Mouse (Mus musculus) fibroblast of lung, adult 2 months (primary cell): ENCODE measurements at regions not wholly inside any gene's neighbourhood (a gene's known extent, or its start where the extent isn't known, plus 50 kb on each side); places are given as distances from the start of the nearest gene placed in this dataset.
"Not testable (repeated sequence)": the region's sequence is repeated elsewhere in the genome, so short reads cannot be mapped to it uniquely, and the experiment has no call there.

Experiments used
- DNase-seq: peaks from one replicate; pipeline ENCODE4 v3.0.0-alpha.2; 2011; ENCODE audit warnings: low read depth

DNA sequence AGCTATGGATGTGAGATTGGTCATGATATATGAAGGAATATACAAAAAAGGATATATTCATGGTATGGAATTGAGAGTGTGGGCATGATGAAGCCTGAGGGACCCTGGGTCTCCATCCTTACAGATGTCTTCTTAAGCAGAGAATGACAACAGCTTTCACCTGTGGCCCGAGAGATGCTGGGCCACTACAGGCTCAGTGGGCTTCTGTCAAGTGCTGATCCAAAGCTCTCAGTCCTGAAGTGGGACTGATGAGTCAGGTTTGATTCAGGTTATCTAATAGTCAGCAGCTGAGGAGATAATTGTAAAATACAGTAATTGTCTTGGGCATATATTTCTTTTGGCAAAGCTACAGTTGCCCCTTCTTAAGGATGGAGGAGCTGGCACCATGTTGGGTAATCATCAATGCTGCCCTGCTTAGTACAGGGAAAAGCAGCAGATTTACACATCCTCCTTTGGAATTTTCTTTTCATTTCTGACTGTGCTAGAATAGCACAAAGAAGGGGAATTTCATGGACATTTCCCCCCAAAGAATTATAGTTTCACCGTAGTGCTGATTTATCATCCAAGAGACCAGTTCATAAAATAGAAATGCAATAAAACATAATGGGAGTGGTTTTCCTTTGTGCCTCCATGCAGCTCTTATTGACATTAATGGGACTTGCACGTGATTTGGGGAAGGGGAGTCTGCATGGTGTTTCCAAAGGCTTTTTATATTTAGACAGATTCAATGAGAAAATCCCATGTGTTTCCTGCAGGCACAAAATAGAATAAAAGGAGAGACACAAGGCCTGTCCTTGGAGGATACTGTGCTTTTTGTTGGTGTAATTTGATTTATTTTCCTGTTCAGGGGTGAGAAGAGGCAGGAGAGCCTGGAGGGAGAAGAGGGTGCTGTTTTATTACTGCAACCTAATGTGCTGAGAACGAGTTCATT lies 452.6 kb upstream of the Nrsn1 start:
- DNase-seq, result no peak

DNA sequence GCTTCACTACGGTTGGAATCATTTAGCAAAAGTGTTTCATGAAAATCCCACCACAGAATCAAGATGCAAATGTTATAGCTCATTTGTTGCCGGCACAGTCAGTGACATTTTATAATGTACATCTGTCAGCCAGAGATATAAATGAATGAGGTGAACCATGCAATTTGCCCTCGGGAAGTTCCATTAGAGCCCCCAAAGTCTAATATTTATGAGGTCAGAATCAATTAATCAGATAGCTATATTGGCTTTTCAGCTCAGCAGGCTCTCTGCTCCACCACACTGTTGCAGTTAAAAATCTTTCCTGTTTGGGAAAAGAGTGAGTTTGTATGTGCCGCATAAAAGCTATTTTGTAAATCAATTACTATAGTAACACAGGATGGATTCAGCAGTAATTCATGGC lies 430.7 kb upstream of the Nrsn1 start:
- DNase-seq, result no peak

DNA sequence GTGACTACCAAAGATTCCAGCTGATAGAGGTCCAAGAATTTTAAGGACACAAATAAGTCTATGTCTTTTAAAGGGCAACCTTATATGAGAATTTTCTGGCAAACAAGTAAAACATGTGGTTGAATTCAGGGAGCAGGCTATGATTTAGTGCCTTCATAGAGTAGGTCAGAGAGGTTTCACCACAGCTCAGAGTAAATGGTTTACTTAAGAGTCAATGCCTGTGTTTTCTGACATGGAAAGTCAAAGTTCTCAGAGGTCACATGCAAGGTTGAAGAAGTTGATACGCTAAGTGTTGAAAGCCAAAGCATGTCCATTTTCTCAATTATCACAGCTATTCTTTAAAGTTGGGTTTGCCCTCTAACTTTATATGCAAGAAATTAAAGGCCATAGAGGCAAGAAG lies 425.7 kb upstream of the Nrsn1 start:
- no peak for DNase-seq

DNA sequence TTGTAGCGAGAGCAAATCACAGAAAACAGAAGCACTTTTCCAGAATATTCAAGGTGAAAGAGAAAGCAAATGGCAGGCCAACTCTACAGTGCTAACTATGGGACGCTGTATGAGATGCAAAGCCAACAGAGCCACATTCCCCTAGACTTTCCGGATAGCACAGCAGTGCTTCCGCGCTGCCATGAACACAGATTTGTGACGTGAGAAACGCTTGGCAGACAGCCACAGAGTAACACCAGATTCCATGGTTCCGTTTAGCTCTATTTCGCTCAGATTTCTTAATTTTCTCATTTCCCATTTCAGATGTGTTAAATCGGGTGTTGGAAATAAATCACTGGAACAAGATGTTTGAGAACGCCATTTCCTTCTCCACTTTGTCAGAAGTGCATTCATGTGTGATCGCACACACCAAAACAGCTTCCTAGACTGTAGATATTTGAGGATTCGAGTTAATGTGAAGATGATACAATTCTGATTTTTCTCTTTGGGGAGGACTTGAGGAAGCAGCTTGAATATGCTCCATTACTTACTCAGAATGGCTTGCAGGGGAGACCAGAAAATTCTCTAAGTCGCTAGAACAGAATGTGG lies 424.8 kb upstream of the Nrsn1 start:
- DNase-seq, result no peak

DNA sequence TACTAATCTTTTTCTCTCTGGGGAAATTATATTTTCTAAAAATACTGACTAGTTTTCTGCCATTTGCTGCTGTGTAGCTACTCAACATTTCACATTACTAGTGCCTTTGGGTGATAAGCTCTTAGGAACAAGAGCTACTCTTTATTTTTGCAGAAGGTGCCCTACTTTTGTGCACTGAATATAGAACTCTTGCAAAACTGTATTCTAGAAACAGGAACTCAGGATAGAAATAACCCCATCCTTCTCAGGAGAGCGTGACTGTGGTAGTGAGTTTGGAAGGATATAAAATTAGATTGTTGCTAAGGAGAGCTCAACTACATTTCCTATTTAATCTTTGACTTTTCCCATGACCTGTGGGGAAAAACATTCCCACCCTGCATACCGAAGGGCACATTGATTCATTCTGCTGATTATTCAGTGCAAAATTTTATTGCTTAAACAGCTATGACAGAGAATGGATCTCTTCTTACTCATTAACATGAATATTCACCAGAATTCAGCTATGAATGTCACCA lies 408.0 kb upstream of the Nrsn1 start:
- DNase-seq, result no peak

DNA sequence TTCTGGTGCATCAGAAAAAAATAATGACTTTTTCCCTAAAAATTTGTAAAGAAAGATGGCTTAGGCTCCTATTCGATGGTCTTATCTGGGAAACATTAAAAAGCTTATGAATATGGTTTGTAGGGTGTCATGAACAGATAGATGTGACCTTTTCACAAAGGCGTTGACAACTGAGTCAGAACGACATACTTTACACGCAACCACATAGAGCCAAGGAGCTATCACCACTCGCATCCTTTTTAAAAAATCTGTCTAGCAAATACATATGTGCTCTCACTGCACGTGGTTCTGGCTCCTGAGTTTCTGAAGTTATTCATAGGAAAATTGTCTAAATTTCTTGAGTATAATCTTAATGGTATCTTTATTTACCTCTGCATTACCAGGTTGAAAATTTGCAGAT lies 404.9 kb upstream of the Nrsn1 start:
- DNase-seq, result no peak

DNA sequence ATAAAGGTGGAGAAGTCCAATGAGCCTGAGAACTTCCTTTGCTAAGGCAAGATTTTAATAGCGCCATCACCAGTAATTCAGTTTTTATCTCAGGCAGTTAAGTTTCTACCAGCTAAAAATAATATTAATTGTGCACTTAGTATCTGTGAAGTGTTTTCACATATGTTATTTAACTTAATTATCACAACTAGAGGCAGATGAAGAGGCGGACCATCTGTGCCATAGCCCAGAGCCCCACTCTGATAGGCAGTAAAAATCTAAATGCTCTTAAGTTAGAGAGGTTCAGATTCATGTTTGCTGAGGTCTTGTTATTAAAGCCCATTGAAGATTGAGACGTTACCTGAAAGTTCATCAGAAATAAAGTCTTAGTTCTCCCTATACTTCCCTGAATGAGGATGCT lies 395.7 kb upstream of the Nrsn1 start:
- no peak for DNase-seq

DNA sequence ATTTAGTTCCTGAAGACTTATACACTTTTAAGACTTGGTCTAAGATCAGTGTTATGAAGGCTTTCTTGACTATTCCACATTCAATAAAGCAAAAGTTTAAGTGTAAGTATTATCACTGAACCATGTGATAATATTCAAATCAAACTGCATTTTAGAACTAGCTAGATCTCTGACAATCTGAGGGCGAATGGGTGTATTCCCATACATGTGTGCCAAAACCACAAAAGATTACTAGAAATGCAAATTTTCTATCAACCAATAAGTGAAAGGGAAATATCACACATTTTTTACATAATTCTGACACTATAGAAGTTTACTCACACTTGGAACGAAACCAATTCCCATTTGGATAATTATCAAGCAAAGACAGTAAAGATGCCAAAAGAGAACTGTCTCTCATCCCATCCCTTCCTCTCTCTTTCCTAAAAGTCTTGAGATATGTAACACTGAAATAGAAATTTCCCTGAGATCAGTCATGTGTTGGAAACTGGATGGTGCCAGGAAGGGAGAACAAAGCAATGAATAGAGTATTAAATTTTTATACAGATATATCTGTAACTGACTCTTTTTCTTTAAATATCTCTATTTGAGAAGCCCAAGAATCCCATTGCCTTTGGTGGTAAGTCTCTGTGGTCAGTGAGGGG lies 394.8 kb upstream of the Nrsn1 start:
- no peak for DNase-seq

DNA sequence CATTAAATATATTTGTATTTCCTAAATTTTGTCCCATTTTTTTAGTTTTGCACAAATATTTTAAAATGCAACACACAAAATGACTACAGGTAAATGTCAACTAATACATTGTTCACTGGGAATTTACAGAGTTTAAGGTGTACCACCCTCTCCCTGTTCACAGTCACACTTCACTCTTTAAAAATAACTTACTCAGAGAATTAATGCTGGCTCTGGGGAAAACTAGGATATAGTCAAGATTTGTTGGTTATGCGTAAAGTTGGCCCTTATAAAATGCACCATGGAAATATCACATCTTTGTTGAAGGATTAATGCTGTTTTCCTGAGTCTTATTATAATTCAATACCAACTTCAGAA lies 378.1 kb upstream of the Nrsn1 start:
- DNase-seq, result no peak

DNA sequence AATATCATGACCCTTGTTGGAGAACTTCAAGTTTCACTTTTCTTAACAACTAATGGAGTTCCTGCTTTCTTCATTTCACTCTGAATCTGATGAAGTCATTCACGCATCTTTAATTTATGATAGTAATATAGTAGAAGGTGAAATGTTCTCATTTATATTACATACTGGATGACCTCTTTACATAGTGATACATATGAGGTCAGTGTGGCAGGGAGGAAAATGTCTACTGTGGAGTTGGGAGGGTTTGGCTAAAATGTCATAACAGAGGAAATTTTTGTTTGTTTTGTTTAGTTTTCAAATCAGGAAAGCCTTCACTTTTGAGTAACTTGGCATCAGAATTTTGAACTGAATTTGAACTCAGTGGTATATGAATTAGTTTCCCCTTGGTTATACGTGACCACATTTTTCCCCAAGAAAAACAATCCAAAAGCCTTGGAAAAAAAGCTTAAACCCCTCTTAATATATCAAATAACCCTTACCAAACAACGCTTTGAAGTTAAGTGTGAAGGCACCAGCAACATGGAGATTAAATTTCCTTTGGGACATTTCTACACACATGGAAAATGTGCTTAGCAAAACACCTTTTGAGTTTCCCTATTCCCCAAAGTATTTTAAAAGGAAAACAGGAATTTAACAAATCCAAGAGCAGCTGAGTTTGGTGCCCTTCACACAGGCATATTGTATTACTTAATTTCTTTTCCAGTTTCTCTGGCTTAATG lies 377.6 kb upstream of the Nrsn1 start:
- DNase-seq, result no peak

DNA sequence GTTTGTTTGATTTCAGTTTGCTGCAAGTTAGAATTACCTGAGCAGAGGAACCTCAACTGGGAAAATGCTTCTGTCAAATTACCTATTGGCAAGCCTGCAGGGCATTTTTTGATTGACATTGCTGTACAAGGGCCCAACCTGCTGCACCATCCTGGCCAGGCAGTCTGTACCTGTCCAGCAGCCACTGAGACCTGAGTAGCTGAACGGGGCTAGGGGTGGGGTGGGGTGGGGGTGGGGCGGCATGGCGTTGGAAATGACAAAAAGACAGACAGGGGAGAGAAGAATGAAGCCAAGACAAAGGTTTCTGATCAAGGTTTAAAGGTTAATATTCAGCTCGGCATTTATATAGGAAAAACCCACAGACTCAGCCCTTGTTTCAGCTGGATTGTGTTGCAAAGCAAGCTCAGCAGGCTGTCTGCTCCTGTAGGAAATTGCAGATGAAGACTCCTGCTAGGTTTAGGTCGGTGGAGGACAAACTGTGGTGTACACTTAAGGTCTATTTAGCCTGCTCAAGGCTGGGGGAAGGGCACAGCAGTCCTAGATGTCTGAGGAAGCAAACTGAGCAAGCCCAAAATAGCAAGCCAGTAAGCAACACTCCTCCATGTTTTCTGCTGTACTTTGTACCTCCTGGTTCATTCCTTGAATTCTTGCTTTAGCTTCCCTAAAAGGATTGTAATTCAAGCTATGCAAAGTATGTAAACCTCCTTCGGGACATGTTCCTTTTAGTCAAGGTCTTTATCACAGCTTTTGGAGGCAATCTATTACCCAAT lies 369.4 kb upstream of the Nrsn1 start:
- DNase-seq, result no peak

DNA sequence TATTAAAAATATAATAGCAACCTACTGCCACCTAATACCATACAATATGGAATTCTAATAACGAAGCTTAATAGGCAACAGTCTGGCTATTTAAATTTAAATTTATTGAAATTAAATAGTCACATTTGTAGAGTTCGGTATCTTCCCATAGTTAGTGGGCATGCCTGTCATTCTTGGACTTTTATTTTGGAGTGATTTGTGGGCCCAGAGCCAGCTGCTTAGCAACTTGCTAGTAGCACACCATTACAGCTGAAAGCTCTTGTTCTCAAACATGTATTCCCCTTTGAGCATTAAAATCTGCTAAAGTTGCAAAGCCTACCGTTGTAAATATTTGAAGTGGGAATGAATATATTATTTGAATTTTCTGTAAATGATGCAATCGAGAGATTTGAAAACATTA lies 359.2 kb upstream of the Nrsn1 start:
- DNase-seq, result no peak

DNA sequence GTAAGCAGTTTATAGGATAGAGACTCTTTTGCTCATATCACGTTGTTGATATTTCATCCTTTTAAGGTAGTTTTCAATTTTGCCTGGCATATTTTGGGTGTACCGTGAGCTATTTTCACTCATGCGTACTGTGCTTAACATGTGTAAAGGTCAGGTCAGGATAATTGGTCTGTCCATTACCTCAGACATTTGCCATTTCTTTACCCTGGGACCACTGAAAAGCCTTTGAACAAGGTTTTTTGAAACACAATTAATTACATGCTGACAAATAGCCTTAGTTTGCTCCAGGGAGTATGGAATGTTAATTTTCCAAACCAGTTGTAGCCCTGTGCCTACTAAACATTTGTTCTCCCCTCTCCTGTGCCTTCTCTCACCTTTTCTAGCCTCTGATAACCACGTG lies 347.3 kb upstream of the Nrsn1 start:
- DNase-seq, result no peak

DNA sequence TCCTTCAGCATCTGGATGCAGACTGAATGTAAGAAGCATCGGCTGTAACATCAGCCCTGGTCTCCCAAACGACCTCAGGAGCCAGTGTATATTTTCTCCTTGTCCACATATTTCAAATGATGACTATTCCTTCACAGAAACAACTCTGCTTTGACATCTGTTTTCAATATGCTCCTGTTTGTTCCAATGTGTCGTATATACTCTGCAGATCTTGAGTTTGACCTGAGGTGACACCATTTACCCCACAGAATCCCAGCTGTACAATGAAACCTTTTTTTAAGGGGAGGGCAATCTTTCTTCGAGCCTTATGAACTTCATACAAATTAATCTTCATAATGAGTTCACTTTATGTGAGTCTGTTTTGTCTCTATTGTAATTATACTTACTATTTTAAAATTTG lies 341.7 kb upstream of the Nrsn1 start:
- no peak for DNase-seq

DNA sequence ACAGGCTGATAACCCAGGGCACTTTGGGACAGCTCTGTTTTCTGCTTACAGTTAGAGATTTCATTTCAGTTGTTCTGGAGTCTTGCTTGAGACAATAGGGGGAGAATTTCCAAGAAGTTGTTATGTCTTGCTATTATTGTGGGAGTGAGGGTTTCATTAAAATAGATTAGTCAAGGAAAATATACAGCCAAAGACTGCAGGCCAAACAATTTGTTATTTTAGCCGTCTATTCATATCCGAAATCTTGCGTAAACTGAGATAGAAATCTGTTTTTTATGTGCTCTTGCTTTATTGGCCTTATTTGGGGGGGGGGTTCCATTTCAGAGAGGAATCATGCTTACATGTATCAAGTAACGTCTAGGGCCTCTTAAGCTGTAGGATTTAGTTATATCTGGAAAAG lies 339.3 kb upstream of the Nrsn1 start:
- DNase-seq, result no peak

DNA sequence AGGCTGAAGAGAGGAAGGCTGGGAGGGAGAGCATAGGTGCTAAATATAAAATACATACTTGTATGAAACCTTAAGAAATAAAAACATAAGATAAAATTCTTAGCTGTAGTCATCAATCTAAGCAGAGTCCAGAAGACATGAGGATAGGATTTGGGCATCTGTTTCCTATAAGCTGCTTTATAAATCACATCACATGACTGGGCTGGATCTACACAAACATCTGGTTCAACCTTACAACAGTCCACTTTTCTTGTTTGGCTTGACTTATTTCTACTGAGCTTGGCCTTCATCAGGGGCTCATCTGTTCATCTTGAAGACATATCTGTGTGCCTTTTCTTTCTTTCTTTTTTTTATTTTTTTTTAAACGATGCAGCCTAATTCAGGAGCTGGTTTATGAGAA lies 338.9 kb upstream of the Nrsn1 start:
- DNase-seq, result no peak

DNA sequence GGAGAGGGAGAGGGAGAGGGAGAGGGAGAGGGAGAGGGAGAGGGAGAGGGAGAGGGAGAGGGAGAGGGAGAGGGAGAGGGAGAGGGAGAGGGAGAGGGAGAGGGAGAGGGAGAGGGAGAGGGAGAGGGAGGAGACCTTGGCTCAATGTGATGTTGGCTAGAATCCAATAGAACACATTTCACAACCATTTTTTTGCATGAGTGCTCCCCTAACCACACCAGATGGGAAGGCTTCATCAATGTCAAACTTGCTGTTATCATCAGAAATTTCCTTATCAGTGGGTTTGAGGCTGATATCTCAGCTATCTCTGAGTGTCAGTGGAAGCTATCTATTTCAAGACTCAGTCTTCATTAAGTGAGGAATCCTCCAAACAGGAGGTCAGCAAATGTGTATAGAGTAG lies 331.0 kb upstream of the Nrsn1 start:
- not testable (repeated sequence) for DNase-seq

DNA sequence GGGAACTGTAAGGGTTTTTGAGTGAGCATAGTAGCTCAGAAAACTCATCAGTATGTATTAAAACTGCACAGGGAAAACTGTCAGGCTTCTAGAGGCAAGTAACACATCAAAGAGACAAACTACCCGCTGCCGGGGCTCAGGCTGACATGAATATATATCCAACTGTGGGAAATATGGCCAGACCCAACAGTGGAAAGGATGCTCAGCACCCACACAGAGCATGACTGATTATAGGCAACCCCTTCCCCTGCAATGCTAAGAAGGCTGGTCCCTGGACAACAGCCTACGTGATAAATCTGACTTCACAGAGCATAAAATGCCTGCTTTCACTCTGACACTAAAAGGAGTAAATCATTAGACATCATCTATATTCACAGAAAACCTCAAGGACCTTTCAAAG lies 324.3 kb upstream of the Nrsn1 start:
- DNase-seq, result no peak

DNA sequence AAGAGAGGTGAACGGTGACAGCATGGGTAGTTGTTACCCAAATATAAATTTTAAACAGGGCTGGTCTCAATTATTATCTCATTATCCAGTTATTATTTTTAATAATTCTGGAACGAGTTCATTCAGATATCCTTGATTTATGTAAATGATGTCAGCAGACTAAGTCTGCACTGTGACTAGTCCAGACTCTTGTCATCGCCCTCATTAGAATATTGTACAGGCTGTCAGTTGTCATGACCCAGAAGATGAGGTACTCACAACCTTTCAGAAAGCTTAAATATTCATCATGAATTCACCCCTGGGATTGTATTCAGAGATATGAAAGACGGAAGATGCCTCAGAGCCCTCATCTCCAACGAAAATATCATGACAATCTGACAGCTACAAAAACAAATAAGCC lies 300.3 kb upstream of the Nrsn1 start:
- no peak for DNase-seq

DNA sequence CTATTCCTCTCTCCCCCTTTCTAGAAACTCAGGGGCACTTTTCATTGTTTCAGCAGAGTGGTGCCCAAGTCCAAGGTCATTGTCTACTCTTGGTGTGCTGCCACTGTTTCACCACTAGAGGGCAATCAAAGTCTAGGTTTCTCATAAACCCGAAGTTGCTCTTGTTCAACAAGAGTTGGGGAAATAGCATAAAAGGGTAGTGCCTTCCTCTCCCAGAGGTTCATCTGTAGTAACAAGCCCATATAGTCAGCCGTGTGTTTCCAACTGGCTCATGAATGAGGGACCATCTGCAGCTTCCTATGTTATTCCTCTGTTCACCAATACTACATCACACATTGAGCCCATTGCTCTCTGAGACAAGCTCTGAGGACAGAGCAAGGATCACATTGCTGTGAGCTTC lies 292.4 kb upstream of the Nrsn1 start:
- peak; percentile 40 for DNase-seq

DNA sequence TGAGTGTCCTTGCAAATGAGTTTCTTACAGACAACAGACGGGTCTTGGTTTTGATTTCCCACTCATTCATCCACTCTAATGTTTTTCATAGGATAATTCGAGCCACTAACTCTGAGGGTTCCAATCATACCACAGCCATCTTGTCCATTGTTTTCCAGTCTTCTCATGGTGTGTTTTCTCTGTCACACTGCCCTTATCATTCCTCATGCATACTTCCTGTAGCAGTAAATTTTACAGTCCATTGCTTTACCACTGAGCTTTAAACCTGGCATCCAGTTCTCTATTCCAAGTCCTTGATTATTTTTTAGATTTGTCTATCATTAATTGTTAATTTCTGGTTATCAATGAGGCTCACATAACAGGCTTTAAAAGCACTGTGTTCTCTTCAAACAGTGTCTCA lies 290.0 kb upstream of the Nrsn1 start:
- no peak for DNase-seq

DNA sequence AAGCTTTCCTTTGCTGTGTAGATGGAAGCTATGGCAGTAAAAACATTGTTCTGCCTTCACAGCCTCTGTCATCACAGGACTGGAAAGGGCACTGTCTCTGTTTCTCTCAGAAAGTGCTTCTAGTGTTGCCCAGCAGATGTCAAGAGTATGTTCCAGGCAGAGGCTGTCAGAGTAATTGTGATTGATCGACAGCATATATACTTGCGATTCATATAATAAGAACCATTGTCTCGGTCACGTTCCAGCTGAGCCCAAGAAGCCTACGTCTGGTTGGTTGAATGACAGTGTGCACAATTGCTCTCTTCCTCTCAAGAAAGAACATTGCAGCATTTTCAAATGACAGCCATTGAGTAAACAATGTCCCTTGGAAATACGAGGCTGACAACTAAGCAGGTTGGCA lies 284.7 kb upstream of the Nrsn1 start:
- DNase-seq, result no peak
